23 mouse cellular contexts compared by ENCODE assay signal in genomic region chr15:22584667-22585066, GRCm38 (mm10). TPM values are rescaled to one million over a fixed set of nuclear protein-coding genes. Genes with fewer than 3 reads are reported as not detected.
DNase-seq lines count a peak whose midpoint lies in the region; ATAC-seq lines count a peak whose summit lies in the region.
"Had no signal": no experiment of that assay in that cellular context is flagged by ENCODE, and none has a peak within 500 bp of the region (broad histone marks: within the 10 kb centered on the region; RNA-seq: fewer than 3 reads in every experiment).

No protein-coding gene starts in this region.

- H3K9me3 ChIP-seq in hindbrain, embryonic 16.5 days (ENCODE audit: control insufficient read depth, low read length): no peaks in the 10 kb centered on the region
- H3K9me3 ChIP-seq in hindbrain, embryonic 13.5 days: no peaks in the 10 kb centered on the region
- H3K9me3 ChIP-seq: hindbrain, embryonic 10.5 days; limb, embryonic 13.5 days; neural tube, embryonic 12.5 days had no signal

- H3K27me3 ChIP-seq in hindbrain, embryonic 16.5 days (replicated peaks; ENCODE audit: control insufficient read depth, insufficient read depth, low read length): no peaks in the 10 kb centered on the region
- no peaks in the 10 kb centered on the region for H3K27me3 ChIP-seq in hindbrain, embryonic 13.5 days
- H3K27me3 ChIP-seq: limb, embryonic 13.5 days; neural tube, embryonic 12.5 days had no signal

- 71% methylated on average over 1 of the region's 1 CpGs for WGBS in hindbrain, embryonic 16.5 days
- WGBS in hindbrain, embryonic 13.5 days: 67% methylated on average over 1 of the region's 1 CpGs

- peak; percentile 65 for ATAC-seq in hindbrain, embryonic 16.5 days
- ATAC-seq in hindbrain, embryonic 13.5 days (ENCODE audit: low FRiP score): no peak
- ATAC-seq: forebrain, postnatal 0 days; intestine, postnatal 0 days; lung, postnatal 0 days; midbrain, embryonic 16.5 days had no signal

- peak; percentile 95 for DNase-seq in brain, adult 2 months (ENCODE audit: low read depth, low spot score)
- peak; percentile 57 for DNase-seq in cerebellum, adult 8-10 months
- DNase-seq in embryo, embryonic 11 days: peak; percentile 13
- no peak for DNase-seq in adrenal gland, postnatal 10 days
- no peak for DNase-seq in kidney, postnatal 4 days
- no peak for DNase-seq in heart, adult 18-20 months
- DNase-seq: adrenal gland, adult 2 months; forebrain, postnatal 0 days; kidney, postnatal 14 days; right cerebral cortex, postnatal 25 days had no signal

- H3K27ac ChIP-seq in hindbrain, embryonic 16.5 days (ENCODE audit: low read depth, low read length): no peak overlapping the region
- H3K27ac ChIP-seq in hindbrain, embryonic 13.5 days: no peak overlapping the region
- H3K27ac ChIP-seq: hindbrain, embryonic 10.5 days; limb, embryonic 13.5 days; liver, embryonic 14.5 days; neural tube, embryonic 12.5 days; stomach, postnatal 0 days had no signal

- H3K9ac ChIP-seq in hindbrain, embryonic 16.5 days (ENCODE audit: low read depth, low read length): no peak overlapping the region
- H3K9ac ChIP-seq in hindbrain, embryonic 13.5 days: no peak overlapping the region
- H3K9ac ChIP-seq: forebrain, postnatal 0 days; limb, embryonic 13.5 days; liver, embryonic 14.5 days; neural tube, embryonic 12.5 days had no signal

- H3K4me2 ChIP-seq in hindbrain, embryonic 16.5 days (ENCODE audit: low read length): no peak overlapping the region
- H3K4me2 ChIP-seq in hindbrain, embryonic 13.5 days: no peak overlapping the region
- H3K4me2 ChIP-seq: limb, embryonic 13.5 days; neural tube, embryonic 12.5 days had no signal

- H3K4me1 ChIP-seq in hindbrain, embryonic 16.5 days (ENCODE audit: control insufficient read depth, insufficient read depth, low read depth, low read length): no peaks in the 10 kb centered on the region
- no peaks in the 10 kb centered on the region for H3K4me1 ChIP-seq in hindbrain, embryonic 13.5 days (replicated peaks)
- H3K4me1 ChIP-seq: hindbrain, embryonic 10.5 days; limb, embryonic 13.5 days; neural tube, embryonic 12.5 days had no signal

- H3K4me3 ChIP-seq in hindbrain, embryonic 16.5 days (ENCODE audit: low read length): no peak overlapping the region
- H3K4me3 ChIP-seq in hindbrain, embryonic 13.5 days: no peak overlapping the region
- H3K4me3 ChIP-seq: hindbrain, embryonic 10.5 days; limb, embryonic 13.5 days; neural tube, embryonic 12.5 days had no signal

- H3K36me3 ChIP-seq in hindbrain, embryonic 16.5 days (ENCODE audit: control insufficient read depth, insufficient read depth, low read length): no peaks in the 10 kb centered on the region
- no peaks in the 10 kb centered on the region for H3K36me3 ChIP-seq in hindbrain, embryonic 13.5 days
- H3K36me3 ChIP-seq: hindbrain, embryonic 10.5 days; limb, embryonic 13.5 days; neural tube, embryonic 12.5 days had no signal

RNA-seq across cellular contexts. Expression of gene Cdh18, which starts 35.8 kb away (rescaled TPM):
- polyA plus RNA-seq in hindbrain, embryonic 16.5 days (2015; fragmentation: Nextera tagmentation; extraction: Ambion mirVana): 10.6 and 13.2 TPM in 2 replicates
- 7.4 and 8.4 TPM in 2 replicates for polyA plus RNA-seq in hindbrain, embryonic 13.5 days (2015; fragmentation: Nextera tagmentation; extraction: Ambion mirVana)
- under 1 TPM; 0.99 to 1.00 TPM for total RNA-seq in adrenal gland, postnatal 10 days (2021)
- total RNA-seq in heart, adult 18-20 months (2021): not detected
- total RNA-seq: gastrocnemius, adult 8-10 months; heart, adult 8-10 months; megakaryocyte progenitor cell, adult 5-6 weeks had no signal
- polyA plus RNA-seq: lung, postnatal 0 days had no signal

Comparison
In these comparisons a context has a peak if more than half of its experiments do, and no peak if none do; other contexts are left out.
1. DNase-seq: peak in brain, adult 2 months (single experiment), cerebellum, adult 8-10 months (single experiment) and embryo, embryonic 11 days (single experiment); none in adrenal gland, postnatal 10 days (single experiment), kidney, postnatal 4 days (0 of 2) and heart, adult 18-20 months (0 of 2).